Mouse (Mus musculus): ENCODE data around the gene Clec18a.
"Not testable (repeated sequence)": the region's sequence is repeated elsewhere in the genome, so short reads cannot be mapped to it uniquely, and the experiment has no call there.

Clec18a gene

GRCm38 (mm10) chr8:111092326-111092725 lies at the start of gene Clec18a:
Gene Clec18a, minus strand, starts transcription at chr8:111092426.
- in situ Hi-C loops (cut with MboI, MseI) = loop anchor here in 1 of 2 experiments (5.0 kb wide), 1 partner anchor 35 kb away; the partner anchor contains the start of gene Exosc6

DNA sequence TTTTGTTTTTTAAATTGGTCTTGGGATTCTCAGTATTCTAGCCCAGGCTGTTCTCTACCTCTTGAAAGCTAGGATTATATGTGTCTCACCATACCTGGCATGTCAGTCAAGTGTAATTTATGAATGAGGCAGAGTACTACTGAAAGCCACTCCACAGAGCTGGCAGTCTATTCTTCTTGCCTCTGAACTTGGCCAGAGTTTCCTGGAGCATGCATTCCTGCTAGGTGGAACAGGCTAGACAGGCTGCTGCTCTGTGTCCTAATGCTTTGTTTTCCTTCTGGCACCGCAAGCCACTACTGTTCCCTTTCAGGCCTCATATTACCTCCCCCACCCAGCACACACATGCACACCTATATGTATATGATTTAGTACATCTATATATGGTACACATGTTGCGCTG lies 38.5 kb upstream of the Clec18a start:
- in situ Hi-C loops (cut with MboI, MseI) = no loop called here

DNA sequence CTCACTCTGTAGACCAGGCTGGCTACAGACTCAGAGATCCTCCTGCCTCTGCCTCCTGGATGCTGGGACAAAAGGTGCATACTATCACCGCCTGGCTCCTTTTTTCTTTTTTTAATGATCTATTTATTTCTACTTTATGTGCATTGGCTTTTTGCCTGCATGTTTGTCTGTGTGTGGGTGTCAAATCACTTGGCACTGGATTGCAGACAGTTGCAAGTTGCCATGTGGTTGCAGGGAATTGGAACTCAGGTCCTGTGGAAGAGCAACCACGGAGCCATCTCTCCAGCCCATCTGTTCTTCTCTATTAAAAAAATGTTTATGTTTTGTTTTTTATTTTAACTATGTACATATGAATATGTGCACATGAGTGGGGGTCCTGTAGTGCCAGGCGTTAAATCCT lies 27.3 kb upstream of the Clec18a start:
- in situ Hi-C loops (cut with MboI, MseI) = no loop called here

- in situ Hi-C loops (cut with MboI, MseI) = no loop called here
Observed at GRCm38 (mm10) chr8:111114891-111115290, 22.7 kb upstream of the Clec18a start.

GRCm38 (mm10) chr8:111094719-111095302 lies 2.6 kb upstream of the Clec18a start:
- in situ Hi-C loops (cut with MboI, MseI) = loop anchor here in 1 of 2 experiments (5.0 kb wide), 1 partner anchor 38 kb away; the partner anchor contains the start of gene Exosc6

GRCm38 (mm10) chr8:111093865-111094718 lies 1.9 kb upstream of the Clec18a start, which contains the start of gene Pdpr:
Gene Pdpr, plus strand, starts transcription at chr8:111094630.
- in situ Hi-C loops (cut with MboI, MseI) = loop anchor here in 1 of 2 experiments (5.0 kb wide), 1 partner anchor 37 kb away; the partner anchor contains the start of gene Exosc6

- in situ Hi-C loops (cut with MboI, MseI) = loop anchor here in 1 of 2 experiments (5.0 kb wide), 1 partner anchor 34 kb away; the partner anchor contains the start of gene Exosc6
Observed at GRCm38 (mm10) chr8:111091706-111092105, 520 bp downstream of the Clec18a start.

DNA sequence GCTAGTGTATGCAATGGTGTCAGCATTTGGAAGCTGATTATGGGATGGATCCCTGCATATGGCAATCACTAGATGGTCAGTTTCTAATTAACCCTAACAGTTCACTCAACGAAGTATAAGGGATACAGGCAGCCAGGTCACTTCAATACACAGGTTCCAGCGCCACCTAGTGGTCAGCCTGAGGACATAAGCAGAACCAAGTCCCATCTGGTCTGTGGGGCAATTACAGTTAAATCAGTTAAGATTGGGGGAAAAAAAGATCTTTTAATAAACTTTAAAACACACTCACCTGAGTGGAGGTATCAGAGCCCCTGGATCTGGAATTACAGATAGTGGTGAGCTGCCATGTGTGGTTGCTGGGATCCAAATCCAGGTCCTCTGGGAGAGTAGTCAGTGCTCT lies 2.1 kb downstream of the Clec18a start:
- in situ Hi-C loops (cut with MboI, MseI) = loop anchor here in 1 of 2 experiments (5.0 kb wide), 1 partner anchor 33 kb away; the partner anchor contains the start of gene Exosc6

DNA sequence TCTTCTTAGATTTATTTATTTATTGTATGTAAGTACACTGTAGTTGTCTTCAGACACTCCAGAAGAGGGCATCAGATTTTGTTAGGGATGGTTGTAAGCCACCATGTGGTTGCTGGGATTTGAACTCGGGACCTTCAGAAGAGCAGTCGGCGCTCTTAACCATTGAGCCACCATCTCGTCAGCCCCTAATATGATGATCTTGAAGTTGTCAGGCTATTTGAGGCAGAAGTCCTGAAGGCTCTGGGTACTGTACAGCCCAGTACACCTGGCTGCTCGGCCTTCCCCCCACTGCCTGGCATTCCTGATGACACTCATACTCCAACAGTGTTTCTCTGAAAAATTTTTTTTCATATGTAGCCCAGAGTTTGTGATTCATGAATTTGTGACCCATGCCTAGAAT lies 8.3 kb downstream of the Clec18a start:
- in situ Hi-C loops (cut with MboI, MseI) = loop anchor here in 1 of 2 experiments (5.0 kb wide), 1 partner anchor 63 kb away; no protein-coding TSS in a partner anchor

DNA sequence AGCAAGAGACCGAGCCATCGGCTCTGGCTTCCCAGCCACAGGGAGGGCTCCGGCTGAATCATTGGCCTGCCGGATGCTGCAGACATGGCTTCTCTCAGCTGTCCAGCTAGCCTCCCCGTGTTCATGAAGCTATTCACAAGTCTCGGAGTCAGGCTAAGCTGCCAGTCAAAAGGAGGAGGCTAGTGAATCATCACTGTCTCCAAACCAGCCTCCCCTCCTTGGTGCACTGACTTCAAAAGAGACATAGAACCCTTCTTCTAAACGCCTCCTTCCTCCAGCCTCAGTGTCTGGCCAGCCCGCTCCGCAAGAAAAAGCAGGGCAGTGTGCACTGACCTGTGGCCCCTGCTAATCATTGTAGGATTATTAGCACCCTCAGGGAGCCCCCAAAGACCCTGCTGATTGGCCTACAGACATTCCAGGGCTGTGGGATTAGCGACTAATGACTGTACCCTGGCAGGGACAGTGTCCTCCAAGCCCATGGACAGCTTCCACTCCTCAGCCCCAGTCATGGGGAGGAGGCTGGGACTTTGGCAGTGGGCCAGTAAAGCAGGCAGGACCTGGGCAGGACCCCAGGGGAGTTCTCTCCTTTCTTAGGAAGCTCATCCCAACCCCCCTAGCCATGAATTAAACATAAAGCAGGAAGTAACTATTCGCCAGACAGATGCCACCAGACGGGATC lies 10.5 kb downstream of the Clec18a start:
- in situ Hi-C loops (cut with MboI, MseI) = loop anchor here in 1 of 2 experiments (5.0 kb wide), 1 partner anchor 66 kb away; no protein-coding TSS in a partner anchor

- in situ Hi-C loops (cut with MboI, MseI) = loop anchor here in 1 of 2 experiments (5.0 to 10.0 kb wide), 2 partner anchors 67 to 615 kb away; no protein-coding TSS in a partner anchor
Observed at GRCm38 (mm10) chr8:111079861-111080271, 12.4 kb downstream of the Clec18a start.

DNA sequence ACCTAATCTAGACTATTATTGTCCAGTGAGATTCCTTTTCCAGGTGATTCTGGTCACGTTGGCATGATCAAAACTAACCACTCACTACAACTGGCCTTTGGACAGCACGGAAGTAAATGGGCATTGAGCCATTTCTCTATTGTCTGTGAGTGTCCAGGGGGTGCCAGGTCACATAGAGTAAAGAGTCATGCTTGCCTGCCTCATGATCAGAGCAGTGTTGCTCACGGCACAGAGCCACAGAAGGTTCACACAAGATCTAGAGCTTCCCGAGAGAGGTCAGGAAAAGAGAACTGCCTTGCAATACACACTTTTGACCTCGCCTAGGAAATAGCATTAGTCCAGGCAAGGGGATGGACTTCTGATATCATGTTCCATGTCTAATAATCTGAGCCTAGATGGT lies 12.8 kb downstream of the Clec18a start:
- in situ Hi-C loops (cut with MboI, MseI) = loop anchor here in 1 of 2 experiments (10.0 kb wide), 1 partner anchor 615 kb away; no protein-coding TSS in a partner anchor

DNA sequence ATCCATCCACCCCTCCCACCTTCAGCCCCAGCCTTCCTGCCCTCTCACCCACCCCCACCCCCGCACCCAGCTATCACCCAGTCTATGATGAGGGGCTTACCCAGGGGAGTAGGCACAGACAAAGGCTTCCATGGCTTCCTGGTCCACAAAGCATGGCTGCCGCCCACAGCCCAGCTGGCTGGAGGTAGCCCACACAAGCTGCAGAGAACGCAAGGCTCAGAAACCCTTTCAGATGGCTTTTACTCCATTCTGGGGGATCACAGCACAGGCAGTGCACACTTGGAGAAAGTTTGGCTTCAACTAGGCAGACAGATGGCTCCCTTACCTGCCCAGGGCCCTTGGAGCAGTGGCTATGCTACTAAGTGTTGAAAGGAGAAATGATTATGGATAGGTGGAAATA lies 16.3 kb downstream of the Clec18a start:
- in situ Hi-C loops (cut with MboI, MseI) = loop anchor here in 1 of 2 experiments (10.0 kb wide), 1 partner anchor 611 kb away; no protein-coding TSS in a partner anchor

DNA sequence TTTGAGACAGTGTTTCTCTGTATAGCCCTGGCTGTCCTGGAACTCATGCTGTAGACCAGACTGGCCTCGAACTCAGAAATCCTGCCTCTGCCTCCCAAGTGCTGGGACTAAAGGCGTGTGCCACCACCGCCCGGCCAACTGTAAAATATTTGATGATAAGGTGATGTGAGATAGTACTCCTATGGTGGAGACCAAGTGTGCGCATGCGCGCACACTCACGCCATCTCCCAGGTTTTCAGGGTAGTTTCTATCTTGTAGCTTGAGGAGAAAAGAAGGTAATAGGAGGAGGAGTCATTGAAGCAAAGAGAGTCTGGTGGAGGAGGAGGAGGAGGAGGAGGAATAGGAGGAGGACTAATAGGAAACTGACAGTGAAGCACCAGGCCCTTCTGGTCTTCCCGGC lies 23.6 kb downstream of the Clec18a start:
- in situ Hi-C loops (cut with MboI, MseI) = not testable (repeated sequence)

DNA sequence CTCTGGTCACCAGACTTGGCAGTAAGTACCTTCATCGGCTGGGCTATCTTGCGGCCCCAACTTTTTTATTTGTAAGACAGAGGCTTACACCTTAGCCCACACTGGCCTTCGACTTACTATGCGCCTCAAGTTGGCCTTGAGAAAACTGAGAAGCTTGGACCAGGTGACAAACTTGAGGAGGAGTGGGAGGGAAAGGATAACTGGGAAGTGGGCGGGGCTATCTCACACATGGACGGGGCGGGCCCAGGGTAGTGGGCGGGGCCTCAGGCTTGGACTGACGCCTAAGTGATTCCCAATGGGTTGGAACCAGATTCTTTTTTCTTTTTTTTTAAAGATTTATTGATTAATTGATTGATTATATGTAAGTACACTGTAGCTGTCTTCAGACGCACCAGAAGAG lies 24.8 kb downstream of the Clec18a start:
- in situ Hi-C loops (cut with MboI, MseI) = no loop called here

GRCm38 (mm10) chr8:111066308-111066707 lies 25.9 kb downstream of the Clec18a start:
- in situ Hi-C loops (cut with MboI, MseI) = no loop called here

DNA sequence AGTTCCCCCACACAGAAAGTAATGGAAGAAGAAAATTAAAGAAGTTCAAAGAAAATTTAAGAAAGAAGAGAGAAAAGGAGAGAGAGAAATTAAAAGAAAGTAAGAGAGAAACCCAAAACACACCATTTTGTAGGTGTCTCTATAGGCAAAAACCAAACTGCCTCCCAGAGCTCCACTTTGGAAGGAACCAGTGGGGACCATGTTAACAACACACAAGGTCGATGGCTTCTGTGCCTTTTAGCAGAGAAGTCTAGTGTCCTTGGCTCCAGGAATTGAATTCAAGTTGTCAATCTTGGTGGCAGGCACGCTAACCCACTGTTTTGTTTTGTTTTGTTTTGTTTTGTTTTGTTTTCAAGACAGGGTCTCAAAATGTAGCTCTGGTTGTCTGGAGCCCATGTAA lies 29.3 kb downstream of the Clec18a start:
- in situ Hi-C loops (cut with MboI, MseI) = no loop called here

DNA sequence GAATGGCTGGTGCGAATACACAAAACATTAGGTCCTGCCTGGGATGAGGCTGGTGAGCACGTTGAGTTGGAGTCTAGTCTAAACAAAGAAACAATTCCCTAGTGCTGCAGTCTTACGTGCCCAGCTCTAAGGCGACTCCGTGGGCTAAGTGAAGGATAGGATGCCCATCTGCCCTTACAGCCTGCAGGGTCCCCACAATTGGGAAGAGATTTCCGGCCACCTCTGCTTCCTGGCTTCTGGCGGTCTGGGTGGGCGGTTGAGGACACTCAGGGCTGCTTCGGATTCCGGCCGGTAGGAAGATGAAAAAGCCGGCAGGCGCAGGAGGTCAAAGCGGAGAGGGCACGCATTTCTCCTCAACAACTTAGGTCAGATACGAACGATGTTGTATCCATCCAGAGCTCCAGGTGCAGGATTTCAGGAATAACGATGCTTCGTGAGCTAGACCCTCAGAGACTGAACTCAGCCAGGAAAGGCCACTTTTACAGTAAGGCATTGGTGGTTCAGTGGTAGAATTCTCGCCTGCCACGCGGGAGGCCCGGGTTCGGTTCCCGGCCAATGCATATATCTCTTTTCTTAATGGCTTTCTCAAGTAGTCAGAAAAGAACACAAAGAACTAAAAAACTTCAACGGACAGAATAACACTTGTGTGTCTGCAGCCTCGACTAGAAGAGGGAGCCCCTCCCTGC lies 30.0 kb downstream of the Clec18a start:
- in situ Hi-C loops (cut with MboI, MseI) = no loop called here

DNA sequence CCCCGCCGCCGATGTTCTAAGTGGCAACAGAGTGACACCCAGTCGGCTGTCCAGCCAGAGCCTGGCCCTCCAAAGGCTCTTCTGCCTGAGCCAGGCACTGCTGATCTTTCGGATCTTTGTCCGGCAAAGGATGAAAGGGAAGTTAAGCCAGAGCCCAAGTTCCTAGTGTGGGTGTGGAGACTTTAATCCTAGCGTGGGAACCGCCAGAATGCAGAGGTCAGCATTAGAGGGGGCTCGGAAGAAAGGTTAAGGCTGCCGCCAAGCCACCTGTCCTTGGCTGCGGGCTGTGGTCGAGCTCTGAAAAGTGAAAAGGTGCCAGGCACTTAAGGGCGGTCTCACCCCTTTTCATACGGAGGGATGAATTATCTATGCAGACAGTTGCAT lies 30.5 kb downstream of the Clec18a start:
- in situ Hi-C loops (cut with MboI, MseI) = no loop called here

DNA sequence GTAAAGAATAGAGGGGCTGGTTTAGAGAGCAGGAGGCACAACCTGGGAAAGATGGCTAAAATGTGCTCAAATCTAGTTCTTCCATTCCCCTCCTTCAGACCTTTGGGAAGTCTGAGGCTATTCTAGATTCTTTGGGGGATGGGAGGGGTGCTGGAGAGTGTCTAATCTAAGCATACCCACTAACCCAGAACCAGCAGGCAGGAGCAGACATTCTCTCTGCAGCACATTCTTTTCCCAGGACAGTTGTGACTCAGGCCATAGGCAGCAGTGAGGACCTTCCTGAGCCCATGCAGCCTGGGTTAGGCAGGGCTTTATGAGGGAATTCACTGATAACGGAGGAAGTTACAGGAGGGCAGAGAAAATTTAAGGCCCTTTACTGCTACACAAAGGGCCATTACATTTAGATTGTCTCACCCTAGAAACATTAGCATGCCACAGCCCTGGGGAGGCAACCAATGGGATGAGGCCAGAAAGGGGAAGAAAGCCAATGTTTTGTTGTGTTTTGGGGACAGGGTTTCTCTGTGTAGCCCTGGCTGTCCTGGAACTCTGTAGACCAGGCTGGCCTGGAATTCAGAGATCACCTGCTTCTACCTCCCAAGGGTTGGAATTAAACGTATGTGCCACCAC lies 33.2 kb downstream of the Clec18a start:
- in situ Hi-C loops (cut with MboI, MseI) = loop anchor here in 1 of 2 experiments (5.0 kb wide), 1 partner anchor 33 kb away; the partner anchor contains the start of genes Clec18a and Pdpr
